Mouse (Mus musculus) heart, adult 2 months (tissue): Measurements from ENCODE around the gene Cenpa. TPM values are rescaled to one million over a fixed set of nuclear protein-coding genes. Genes with fewer than 3 reads are reported as not detected.

Source experiments
- DNase-seq, 2 experiments: peaks; one replicate each; pipeline ENCODE4 v3.0.0; 2021
- H3K27ac ChIP-seq: fragments of 200-600 bp; 2 replicates; pipeline ENCODE4 v1.8.1; 2022
- H3K27me3 ChIP-seq: fragments of 200-500 bp; 2 replicates; pipeline ENCODE4 v1.6.1; 2012; ENCODE audit warnings: mild to moderate bottlenecking, low read length, inconsistent platforms, mixed read lengths; ENCODE audit not compliant: control insufficient read depth, insufficient read depth
- H3K36me3 ChIP-seq: fragments of 200-500 bp; 2 replicates; pipeline ENCODE4 v1.6.1; 2012; ENCODE audit warnings: low read length, inconsistent platforms; ENCODE audit not compliant: control insufficient read depth, insufficient read depth
- H3K4me1 ChIP-seq: fragments of 200-500 bp; 2 replicates; pipeline ENCODE4 v1.6.1; 2011; ENCODE audit warnings: low read length; ENCODE audit not compliant: control insufficient read depth, insufficient read depth
- H3K4me3 ChIP-seq: fragments of 200-600 bp; 2 replicates; pipeline ENCODE4 v1.8.1; 2022
- H3K79me2 ChIP-seq: fragments of 200-500 bp; replicated peaks from 2 replicates; pipeline ENCODE4 v1.6.1; 2012; ENCODE audit warnings: mild to moderate bottlenecking, inconsistent platforms, low read length, moderate library complexity, mixed read lengths; ENCODE audit not compliant: control insufficient read depth, insufficient read depth
- H3K9ac ChIP-seq: fragments of 200-500 bp; 2 replicates; pipeline ENCODE4 v1.6.1; 2012; ENCODE audit warnings: low read depth, mild to moderate bottlenecking, control low read depth, inconsistent platforms, low read length, mixed read lengths
- CTCF ChIP-seq: fragments of 200-600 bp; IDR thresholded peaks from 2 replicates; pipeline ENCODE4 v1.8.1; 2022; ENCODE audit warnings: antibody characterized with exemption, mild to moderate bottlenecking, moderate library complexity
- EP300 ChIP-seq: fragments of 200-500 bp; IDR thresholded peaks from 2 replicates; pipeline ENCODE4 v1.6.1; 2011; ENCODE audit warnings: low read depth, low read length, control low read depth; ENCODE audit not compliant: insufficient read depth
- POLR2A ChIP-seq: fragments of 200-500 bp; IDR thresholded peaks from 2 replicates; pipeline ENCODE4 v1.6.1; 2011; ENCODE audit warnings: mild to moderate bottlenecking, low read depth, low read length, control low read depth; ENCODE audit not compliant: insufficient read depth
- WGBS: fragments of 180-500 bp; shearing (Covaris S2); methylation state at CpG from one replicate; pipeline ENCODE4 v1.1.7; 2018; 5-methylcytosine and 5-hydroxymethylcytosine counted together
- intact Hi-C: fragments of 180-260 bp; cut with DNase I; formaldehyde crosslinking; loops from one replicate; pipeline ENCODE4 v1.15.1; 2025
- microRNA-seq, 2 experiments: library from miRNA; unstranded; fragments of <30 nt; microRNA quantifications; one replicate each; pipeline ENCODE4 v1.2.0; 2021
- polyA plus RNA-seq: library from polyadenylated mRNA; depleted of rRNA; stranded (reverse); fragments of >200 nt; gene quantifications from 2 replicates; pipeline ENCODE4 v1.2.3, GENCODE M21; 2012; rRNA removed
- total RNA-seq, 2 experiments: library from RNA; stranded (reverse); gene quantifications; 2 replicates each; pipeline ENCODE4 v1.2.3; 2021

The Cenpa gene
- total and polyA plus RNA-seq, 3 experiments = 43.9 to 51.3 (median 51.0) TPM

DNA sequence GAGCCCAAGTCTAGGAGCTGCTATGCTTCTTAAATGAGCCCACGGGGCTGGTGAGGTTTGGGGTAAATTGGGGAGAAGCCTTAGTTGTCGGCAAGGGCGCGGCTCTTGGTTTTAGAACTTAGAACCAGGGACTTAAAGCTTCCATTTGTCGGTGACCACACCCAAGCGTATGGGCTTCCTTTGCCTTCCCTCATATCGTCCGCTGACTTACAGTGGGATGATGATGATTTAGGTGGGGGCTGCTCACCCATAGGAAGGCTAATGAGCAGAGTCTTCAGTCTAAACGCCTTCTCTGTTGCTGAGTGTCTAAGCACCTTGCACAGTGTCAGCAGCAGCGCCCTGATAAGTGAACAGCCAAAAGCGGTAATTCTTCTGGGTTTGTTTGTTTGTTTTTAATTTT, 47.1 kb downstream of the Cenpa start:
- H3K27me3 ChIP-seq = peaks cover 14% of the 10 kb centered on the region
- no peak overlapping the region for H3K9ac ChIP-seq
- H3K4me3 ChIP-seq = no peak overlapping the region
- peaks cover 1% of the 10 kb centered on the region; the same call in 1 of the 2 replicates for H3K4me1 ChIP-seq
- no peak for DNase-seq
- no peaks in the 10 kb centered on the region for H3K79me2 ChIP-seq
- WGBS = 22% methylated on average over 11 of the region's 11 CpGs
- intact Hi-C loops = loop anchor here (10.0 kb wide), 1 partner anchor 281 kb away; no protein-coding TSS in a partner anchor
- H3K36me3 ChIP-seq = no peaks in the 10 kb centered on the region
- H3K27ac ChIP-seq = no peak overlapping the region
- no peak for TF ChIP-seq CTCF
- TF ChIP-seq POLR2A = no peak
- TF ChIP-seq EP300 = no peak

- Histone ChIP-seq H3K79me2 (no peaks in the 10 kb centered on the region), H3K36me3 (no peaks in the 10 kb centered on the region), H3K9ac (no peak overlapping the region), H3K27me3 (peaks cover 14% of the 10 kb centered on the region), H3K4me3 (no peak overlapping the region), H3K4me1 (peaks cover 1% of the 10 kb centered on the region; the same call in 1 of the 2 replicates), H3K27ac (no peak overlapping the region)
- TF ChIP-seq EP300 (no peak), CTCF (no peak), POLR2A (no peak)
- DNase-seq = no peak
- WGBS = 74% methylated on average over 2 of the region's 2 CpGs
- intact Hi-C loops = loop anchor here (10.0 kb wide), 1 partner anchor 278 kb away; no protein-coding TSS in a partner anchor
Observed at GRCm38 (mm10) chr5:30716311-30716710, 49.7 kb downstream of the Cenpa start.

- intact Hi-C loops = loop anchor here (10.0 kb wide), 1 partner anchor 277 kb away; no protein-coding TSS in a partner anchor
- Histone ChIP-seq H3K9ac (no peak overlapping the region), H3K27me3 (peaks cover 8% of the 10 kb centered on the region), H3K36me3 (no peaks in the 10 kb centered on the region), H3K4me3 (no peak overlapping the region), H3K4me1 (no peaks in the 10 kb centered on the region; the same call in 1 of the 2 replicates), H3K27ac (no peak overlapping the region), H3K79me2 (no peaks in the 10 kb centered on the region)
- WGBS = 71% methylated on average over 4 of the region's 4 CpGs
- no peak for DNase-seq
- TF ChIP-seq CTCF (no peak), EP300 (no peak), POLR2A (no peak)
Observed at GRCm38 (mm10) chr5:30717506-30717905, 50.9 kb downstream of the Cenpa start.

GRCm38 (mm10) chr5:30717991-30718703, 51.6 kb downstream of the Cenpa start:
- H3K36me3 ChIP-seq = no peaks in the 10 kb centered on the region
- peaks cover 3% of the 10 kb centered on the region for H3K27me3 ChIP-seq
- no peak overlapping the region for H3K27ac ChIP-seq
- no peak overlapping the region for H3K4me3 ChIP-seq
- intact Hi-C loops = loop anchor here (10.0 kb wide), 1 partner anchor 277 kb away; no protein-coding TSS in a partner anchor
- WGBS = 76% methylated on average over 10 of the region's 10 CpGs
- no peaks in the 10 kb centered on the region for H3K4me1 ChIP-seq
- no peak for DNase-seq
- TF ChIP-seq EP300 = no peak
- TF ChIP-seq POLR2A = no peak
- TF ChIP-seq CTCF = no peak
- no peaks in the 10 kb centered on the region for H3K79me2 ChIP-seq
- H3K9ac ChIP-seq = no peak overlapping the region

GRCm38 (mm10) chr5:30721935-30722334, 55.4 kb downstream of the Cenpa start:
- Histone ChIP-seq H3K9ac (no peak overlapping the region), H3K36me3 (no peaks in the 10 kb centered on the region), H3K4me3 (no peak overlapping the region), H3K27me3 (no peaks in the 10 kb centered on the region), H3K27ac (no peak overlapping the region), H3K4me1 (no peaks in the 10 kb centered on the region), H3K79me2 (no peaks in the 10 kb centered on the region)
- no peak for DNase-seq
- intact Hi-C loops = no loop called here
- no peak for TF ChIP-seq CTCF
- no peak for TF ChIP-seq EP300
- TF ChIP-seq POLR2A = no peak
- 86% methylated on average over 8 of the region's 8 CpGs for WGBS

Small RNA genes lying within 50 kb of the gene (microRNA-seq; reads per million reads assigned to microRNA genes)
- 0 reads per million in 2 experiments for gene Mir5625

Other genes with a start within 250 kb of the Cenpa start
- gene Otof, start 204.8 kb upstream of the Cenpa start, total RNA-seq = not detected
- gene Otof, start 204.8 kb upstream of the Cenpa start, polyA plus RNA-seq = 0.06 TPM in 2 replicates
- not detected for gene 1700001C02Rik, start 200.7 kb upstream of the Cenpa start, total RNA-seq
- gene 1700001C02Rik, start 200.7 kb upstream of the Cenpa start, polyA plus RNA-seq = 0.97 and 2.6 TPM in 2 replicates
- gene Cib4, start 120.9 kb upstream of the Cenpa start, total RNA-seq = not detected
- 0.56 TPM in 1 of 2 replicates, not detected in the other for gene Cib4, start 120.9 kb upstream of the Cenpa start, polyA plus RNA-seq
- 100 to 1,000 TPM; 259 to 300 TPM for gene Kcnk3, start 78.6 kb upstream of the Cenpa start, total RNA-seq
- 382 and 432 TPM in 2 replicates for gene Kcnk3, start 78.6 kb upstream of the Cenpa start, polyA plus RNA-seq
- gene Slc35f6, start 18.8 kb upstream of the Cenpa start, total RNA-seq = 10 to 100 TPM; 47.2 to 49.9 TPM
- gene Slc35f6, start 18.8 kb upstream of the Cenpa start, polyA plus RNA-seq = 119 and 154 TPM in 2 replicates
- gene Dpysl5, start 44.8 kb downstream of the Cenpa start, total RNA-seq = 1 to 10 TPM in 1 of 2 experiments, under 1 TPM in 1; 0.61 to 1.3 TPM
- gene Dpysl5, start 44.8 kb downstream of the Cenpa start, polyA plus RNA-seq = 0.82 and 1.1 TPM in 2 replicates
- gene Mapre3, start 147.9 kb downstream of the Cenpa start, total RNA-seq = 10 to 100 TPM; 36.5 to 38.2 TPM
- gene Mapre3, start 147.9 kb downstream of the Cenpa start, polyA plus RNA-seq = 49.1 and 52.8 TPM in 2 replicates
- 10 to 100 TPM; 34.7 to 37.5 TPM for gene Tmem214, start 201.2 kb downstream of the Cenpa start, total RNA-seq
- gene Tmem214, start 201.2 kb downstream of the Cenpa start, polyA plus RNA-seq = 55.3 and 55.7 TPM in 2 replicates
- gene Agbl5, start 221.9 kb downstream of the Cenpa start, total RNA-seq = 1 to 10 TPM; 4.3 to 4.8 TPM
- 7.8 and 8.7 TPM in 2 replicates for gene Agbl5, start 221.9 kb downstream of the Cenpa start, polyA plus RNA-seq
- 100 to 1,000 TPM; 160 to 161 TPM for gene Ost4, start 241.0 kb downstream of the Cenpa start, total RNA-seq
- 191 and 208 TPM in 2 replicates for gene Ost4, start 241.0 kb downstream of the Cenpa start, polyA plus RNA-seq
- 10 to 100 TPM; 21.2 to 21.3 TPM for gene Emilin1, start 246.6 kb downstream of the Cenpa start, total RNA-seq
- gene Emilin1, start 246.6 kb downstream of the Cenpa start, polyA plus RNA-seq = 30.6 and 31.3 TPM in 2 replicates